Mouse (Mus musculus) testis, postnatal 10 days (tissue): Measurements from ENCODE around the gene Ppp1r1b.

Source experiments
- DNase-seq: peaks from one replicate; pipeline ENCODE4 v3.0.0; 2021; ENCODE audit warnings: low spot score

Gene Ppp1r1b

GRCm38 (mm10) chr11:98348083-98348961, at the start of gene Ppp1r1b:
Gene Ppp1r1b (plus strand): TSS chr11:98348404.
- peak; percentile 75 for DNase-seq

- no peak for DNase-seq
Observed at GRCm38 (mm10) chr11:98298484-98299205, 49.6 kb upstream of the Ppp1r1b start.

- peak; percentile 84 for DNase-seq
Observed at GRCm38 (mm10) chr11:98313790-98314323, 34.3 kb upstream of the Ppp1r1b start.

GRCm38 (mm10) chr11:98317479-98317878, 30.7 kb upstream of the Ppp1r1b start:
- DNase-seq = no peak

- no peak for DNase-seq
Observed at GRCm38 (mm10) chr11:98318421-98319116, 29.6 kb upstream of the Ppp1r1b start.

- DNase-seq = no peak
Observed at GRCm38 (mm10) chr11:98319120-98319519, 29.1 kb upstream of the Ppp1r1b start.

- no peak for DNase-seq
Observed at GRCm38 (mm10) chr11:98319544-98319943, 28.7 kb upstream of the Ppp1r1b start.

- DNase-seq = no peak
Observed at GRCm38 (mm10) chr11:98319944-98320343, 28.3 kb upstream of the Ppp1r1b start.

GRCm38 (mm10) chr11:98320381-98320780, 27.8 kb upstream of the Ppp1r1b start:
- DNase-seq = no peak

- no peak for DNase-seq
Observed at GRCm38 (mm10) chr11:98320806-98321676, 27.2 kb upstream of the Ppp1r1b start.

- no peak for DNase-seq
Observed at GRCm38 (mm10) chr11:98321677-98322003, 26.6 kb upstream of the Ppp1r1b start.

- DNase-seq = no peak
Observed at GRCm38 (mm10) chr11:98322159-98322558, 26.0 kb upstream of the Ppp1r1b start.

- DNase-seq = no peak
Observed at GRCm38 (mm10) chr11:98323136-98323866, 24.9 kb upstream of the Ppp1r1b start.

GRCm38 (mm10) chr11:98323933-98324332, 24.3 kb upstream of the Ppp1r1b start:
- no peak for DNase-seq

- DNase-seq = no peak
Observed at GRCm38 (mm10) chr11:98325191-98325820, 22.9 kb upstream of the Ppp1r1b start.

- no peak for DNase-seq
Observed at GRCm38 (mm10) chr11:98325821-98326218, 22.4 kb upstream of the Ppp1r1b start.

GRCm38 (mm10) chr11:98326741-98327135, 21.5 kb upstream of the Ppp1r1b start:
- DNase-seq = no peak

- no peak for DNase-seq
Observed at GRCm38 (mm10) chr11:98327136-98328030, 20.8 kb upstream of the Ppp1r1b start.

GRCm38 (mm10) chr11:98328031-98328370, 20.2 kb upstream of the Ppp1r1b start:
- no peak for DNase-seq
